Mouse (Mus musculus) embryonic fibroblast, embryonic 13.5 days (primary cell): ENCODE measurements around the gene Serpinb3b. TPM values are rescaled to one million over a fixed set of nuclear protein-coding genes. Genes with fewer than 3 reads are reported as not detected.
"Not testable (repeated sequence)": the region's sequence is repeated elsewhere in the genome, so short reads cannot be mapped to it uniquely, and the experiment has no call there.

ENCODE experiments used
- H3K27ac ChIP-seq: 2 replicates; pipeline ENCODE4 v1.5.1; 2012; ENCODE audit warnings: low read length, control low read depth, inconsistent platforms; ENCODE audit not compliant: insufficient read depth
- H3K4me1 ChIP-seq: 2 replicates; pipeline ENCODE4 v1.6.1; 2011; ENCODE audit warnings: low read length; ENCODE audit not compliant: control insufficient read depth, insufficient read depth
- H3K4me3 ChIP-seq: 2 replicates; pipeline ENCODE4 v1.5.1; 2011; ENCODE audit warnings: mild to moderate bottlenecking, control low read depth, low read length; ENCODE audit not compliant: insufficient read depth
- polyA plus RNA-seq: library from polyadenylated mRNA; stranded (reverse); fragments of >200 nt; gene quantifications from 2 replicates; pipeline ENCODE4 v1.2.4, GENCODE M21; 2011; ENCODE audit warnings: low read depth; ENCODE audit not compliant: missing spikeins, insufficient read length

Serpinb3b gene
- polyA plus RNA-seq, result not detected in 2 replicates

DNA sequence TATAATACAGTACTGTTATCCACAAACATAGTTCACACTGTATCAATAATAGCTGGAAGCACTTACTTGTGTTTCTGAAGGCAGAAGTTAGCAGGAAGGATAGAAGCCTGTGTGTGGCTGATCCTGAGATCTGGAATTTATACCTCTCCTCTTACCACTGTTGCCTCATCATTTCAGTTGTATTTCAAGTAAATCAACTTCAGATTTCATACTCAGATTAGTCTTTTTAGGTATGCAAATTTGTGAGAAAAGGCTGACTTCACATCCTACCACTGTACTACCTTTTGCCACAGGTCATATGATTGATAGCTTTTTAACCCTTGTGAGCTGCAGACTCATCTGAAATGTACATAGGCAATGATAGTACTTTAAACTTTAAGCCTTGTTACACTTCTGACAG, at the start of gene Serpinb3b, which contains the start of gene Serpinb3c:
TSS of gene Serpinb3b (minus strand) at position 101 of the 400 bp plus-strand sequence.
TSS of gene Serpinb3c (minus strand) at position 111 of the 400 bp plus-strand sequence.
- H3K4me1 ChIP-seq, H3K4me3 ChIP-seq, H3K27ac ChIP-seq: not testable (repeated sequence)

- not testable (repeated sequence) for H3K27ac ChIP-seq, H3K4me3 ChIP-seq, H3K4me1 ChIP-seq
These were observed 35.0 kb downstream of the Serpinb3b start for GRCm38 (mm10) chr1:107243170-107243569.

GRCm38 (mm10) chr1:107217276-107217675, 60.9 kb downstream of the Serpinb3b start:
- H3K4me3 ChIP-seq, H3K27ac ChIP-seq, H3K4me1 ChIP-seq: not testable (repeated sequence)

- H3K27ac ChIP-seq, H3K4me1 ChIP-seq, H3K4me3 ChIP-seq: not testable (repeated sequence)
These were observed 150.7 kb downstream of the Serpinb3b start for GRCm38 (mm10) chr1:107127453-107127852.

Other genes starting within 250 kb of the Serpinb3b start
- not detected in 2 replicates for gene Serpinb3a, start 226.1 kb downstream of the Serpinb3b start, polyA plus RNA-seq
- gene Serpinb3d, start 194.9 kb downstream of the Serpinb3b start, polyA plus RNA-seq, result not detected in 2 replicates
- not detected in 2 replicates for gene Serpinb3c, start within 50 bp of the Serpinb3b start, polyA plus RNA-seq
- not detected in 2 replicates for gene Serpinb11, start 82.8 kb upstream of the Serpinb3b start, polyA plus RNA-seq
- gene Serpinb7, start 121.3 kb upstream of the Serpinb3b start, polyA plus RNA-seq, result not detected in 2 replicates
- 0.26 and 1.2 TPM in 2 replicates for gene Serpinb2, start 233.1 kb upstream of the Serpinb3b start, polyA plus RNA-seq